Mouse (Mus musculus) midbrain, embryonic 12.5 days (tissue): ENCODE data around the gene Stk10. TPM values are rescaled to one million over a fixed set of nuclear protein-coding genes. Genes with fewer than 3 reads are reported as not detected.

ENCODE experiments used
- ATAC-seq: fragments of 200-750 bp; cut with Nextera tagmentation; 2 replicates; pipeline ENCODE4 v1.8.0; 2017; ENCODE audit warnings: low read depth, moderate TSS enrichment, moderate library complexity; ENCODE audit not compliant: low FRiP score
- H3K27ac ChIP-seq: fragments of 300-500 bp; sonication (generic); replicated peaks from 2 replicates; pipeline ENCODE4 v1.5.1; 2016; ENCODE audit warnings: mild to moderate bottlenecking
- H3K27me3 ChIP-seq: fragments of 300-500 bp; sonication (generic); 2 replicates; pipeline ENCODE4 v1.6.1; 2016; ENCODE audit warnings: mild to moderate bottlenecking
- H3K36me3 ChIP-seq: fragments of 300-500 bp; sonication (generic); 2 replicates; pipeline ENCODE4 v1.6.1; 2016
- H3K4me1 ChIP-seq: fragments of 300-500 bp; sonication (generic); 2 replicates; pipeline ENCODE4 v1.6.1; 2016
- H3K4me2 ChIP-seq: fragments of 300-500 bp; sonication (generic); replicated peaks from 2 replicates; pipeline ENCODE4 v1.6.1; 2016; ENCODE audit warnings: mild to moderate bottlenecking, moderate library complexity
- H3K4me3 ChIP-seq: fragments of 300-500 bp; sonication (generic); 2 replicates; pipeline ENCODE4 v1.5.1; 2016; ENCODE audit warnings: mild to moderate bottlenecking
- H3K9ac ChIP-seq: fragments of 300-500 bp; sonication (generic); replicated peaks from 2 replicates; pipeline ENCODE4 v1.6.1; 2016; ENCODE audit warnings: mild to moderate bottlenecking, moderate library complexity
- H3K9me3 ChIP-seq: fragments of 300-500 bp; sonication (generic); 2 replicates; pipeline ENCODE4 v1.6.1; 2016; ENCODE audit warnings: mild to moderate bottlenecking
- WGBS: fragments of 180-500 bp; shearing (Covaris S2); methylation state at CpG from one replicate; pipeline ENCODE4 v1.1.7; 2016; 5-methylcytosine and 5-hydroxymethylcytosine counted together
- polyA plus RNA-seq: library from polyadenylated mRNA; unstranded; fragments of >200 nt; fragmentation: Nextera tagmentation; extraction: Ambion mirVana; gene quantifications from 2 replicates; pipeline ENCODE4 v1.2.1, GENCODE M21; 2016

The Stk10 gene
- polyA plus RNA-seq, 1 experiment from 2014 or later, result 1.8 TPM

- Histone ChIP-seq H3K27me3 (no peaks in the 10 kb centered on the region), H3K4me1 (no peaks in the 10 kb centered on the region), H3K4me3 (no peak overlapping the region), H3K9ac (no peak overlapping the region), H3K36me3 (no peaks in the 10 kb centered on the region), H3K27ac (no peak overlapping the region), H3K9me3 (no peaks in the 10 kb centered on the region), H3K4me2 (no peak overlapping the region)
- WGBS, result 100% methylated on average over 5 of the region's 5 CpGs
- ATAC-seq, result no peak
Observed at GRCm38 (mm10) chr11:32632671-32633070, 99.6 kb downstream of the Stk10 start.

GRCm38 (mm10) chr11:32633542-32633941 lies 100.4 kb downstream of the Stk10 start:
- no peak overlapping the region for H3K4me3 ChIP-seq
- no peaks in the 10 kb centered on the region for H3K4me1 ChIP-seq
- H3K27ac ChIP-seq, result no peak overlapping the region
- no peak for ATAC-seq
- H3K36me3 ChIP-seq, result no peaks in the 10 kb centered on the region
- no peaks in the 10 kb centered on the region for H3K9me3 ChIP-seq
- H3K4me2 ChIP-seq, result no peak overlapping the region
- H3K9ac ChIP-seq, result no peak overlapping the region
- 70% methylated on average over 3 of the region's 3 CpGs for WGBS
- H3K27me3 ChIP-seq, result no peaks in the 10 kb centered on the region

GRCm38 (mm10) chr11:32634143-32634542 lies 101.0 kb downstream of the Stk10 start:
- Histone ChIP-seq H3K27ac (no peak overlapping the region), H3K27me3 (no peaks in the 10 kb centered on the region), H3K9me3 (no peaks in the 10 kb centered on the region), H3K36me3 (no peaks in the 10 kb centered on the region), H3K4me2 (no peak overlapping the region), H3K4me1 (no peaks in the 10 kb centered on the region), H3K4me3 (no peak overlapping the region), H3K9ac (no peak overlapping the region)
- 94% methylated on average over 2 of the region's 2 CpGs for WGBS
- ATAC-seq, result no peak

GRCm38 (mm10) chr11:32634842-32635241 lies 101.7 kb downstream of the Stk10 start:
- Histone ChIP-seq H3K4me3 (no peak overlapping the region), H3K27me3 (no peaks in the 10 kb centered on the region), H3K9me3 (no peaks in the 10 kb centered on the region), H3K27ac (no peak overlapping the region), H3K4me2 (no peak overlapping the region), H3K4me1 (no peaks in the 10 kb centered on the region), H3K36me3 (no peaks in the 10 kb centered on the region), H3K9ac (no peak overlapping the region)
- ATAC-seq, result no peak
- 51% methylated on average over 2 of the region's 2 CpGs for WGBS

- Histone ChIP-seq H3K4me2 (no peak overlapping the region), H3K9ac (no peak overlapping the region), H3K4me1 (peaks cover 4% of the 10 kb centered on the region; the same call in 1 of the 2 replicates), H3K27ac (no peak overlapping the region), H3K36me3 (no peaks in the 10 kb centered on the region), H3K9me3 (no peaks in the 10 kb centered on the region), H3K27me3 (no peaks in the 10 kb centered on the region), H3K4me3 (no peak overlapping the region)
- ATAC-seq, result no peak
- 80% methylated on average over 4 of the region's 4 CpGs for WGBS
Observed at GRCm38 (mm10) chr11:32636275-32636674, 103.2 kb downstream of the Stk10 start.

GRCm38 (mm10) chr11:32638521-32639255 lies 105.6 kb downstream of the Stk10 start:
- Histone ChIP-seq H3K4me2 (no peak overlapping the region), H3K9ac (no peak overlapping the region), H3K4me3 (no peak overlapping the region), H3K9me3 (no peaks in the 10 kb centered on the region), H3K4me1 (peaks cover 12% of the 10 kb centered on the region), H3K36me3 (no peaks in the 10 kb centered on the region), H3K27ac (no peak overlapping the region), H3K27me3 (no peaks in the 10 kb centered on the region)
- no peak for ATAC-seq
- WGBS, result 84% methylated on average over 8 of the region's 8 CpGs

GRCm38 (mm10) chr11:32640617-32641016 lies 107.5 kb downstream of the Stk10 start:
- WGBS, result 92% methylated on average over 4 of the region's 4 CpGs
- no peaks in the 10 kb centered on the region for H3K9me3 ChIP-seq
- peaks cover 18% of the 10 kb centered on the region for H3K4me1 ChIP-seq
- no peaks in the 10 kb centered on the region for H3K36me3 ChIP-seq
- no peak overlapping the region for H3K4me3 ChIP-seq
- no peak overlapping the region for H3K27ac ChIP-seq
- no peak for ATAC-seq
- H3K27me3 ChIP-seq, result no peaks in the 10 kb centered on the region
- no peak overlapping the region for H3K9ac ChIP-seq
- no peak overlapping the region for H3K4me2 ChIP-seq

- under 1% methylated on average over 64 of the region's 64 CpGs for WGBS
- H3K27me3 ChIP-seq, result no peaks in the 10 kb centered on the region
- H3K36me3 ChIP-seq, result no peaks in the 10 kb centered on the region
- peak; percentile 95 for ATAC-seq
- H3K9me3 ChIP-seq, result no peaks in the 10 kb centered on the region
- peak within 1 kb of the TSS; percentile 88 for H3K4me2 ChIP-seq
- peak within 1 kb of the TSS; percentile 97 for H3K27ac ChIP-seq
- H3K4me3 ChIP-seq, result peak within 1 kb of the TSS; percentile 99
- H3K9ac ChIP-seq, result peak within 1 kb of the TSS; percentile 98
- peaks cover 18% of the 10 kb centered on the region for H3K4me1 ChIP-seq
Observed at GRCm38 (mm10) chr11:32642249-32642876, 109.3 kb downstream of the Stk10 start, which contains the start of gene Fbxw11. TSS of gene Fbxw11 (plus strand) at chr11:32642724.

- Histone ChIP-seq H3K4me2 (peak overlapping the region; percentile 88), H3K4me3 (peak overlapping the region; percentile 99), H3K9me3 (no peaks in the 10 kb centered on the region), H3K27me3 (no peaks in the 10 kb centered on the region), H3K36me3 (no peaks in the 10 kb centered on the region), H3K9ac (peak overlapping the region; percentile 98), H3K27ac (peak overlapping the region; percentile 97), H3K4me1 (peaks cover 22% of the 10 kb centered on the region)
- 1% methylated on average over 48 of the region's 54 CpGs for WGBS
- peak; percentile 78 for ATAC-seq
Observed at GRCm38 (mm10) chr11:32642899-32643886, 110.1 kb downstream of the Stk10 start.

- WGBS, result 54% methylated on average over 3 of the region's 3 CpGs
- H3K36me3 ChIP-seq, result no peaks in the 10 kb centered on the region
- H3K9ac ChIP-seq, result peak overlapping the region; percentile 98
- ATAC-seq, result no peak
- H3K4me2 ChIP-seq, result peak overlapping the region; percentile 88
- H3K4me1 ChIP-seq, result peaks cover 22% of the 10 kb centered on the region
- peak overlapping the region; percentile 99 for H3K4me3 ChIP-seq
- no peaks in the 10 kb centered on the region for H3K9me3 ChIP-seq
- H3K27ac ChIP-seq, result peak overlapping the region; percentile 97; the same call in 1 of the 2 replicates
- no peaks in the 10 kb centered on the region for H3K27me3 ChIP-seq
Observed at GRCm38 (mm10) chr11:32644010-32644409, 110.9 kb downstream of the Stk10 start.

GRCm38 (mm10) chr11:32647265-32647664 lies 114.2 kb downstream of the Stk10 start:
- H3K4me2 ChIP-seq, result no peak overlapping the region
- H3K4me3 ChIP-seq, result no peak overlapping the region
- H3K9me3 ChIP-seq, result no peaks in the 10 kb centered on the region
- no peak overlapping the region for H3K9ac ChIP-seq
- no peak for ATAC-seq
- H3K27ac ChIP-seq, result no peak overlapping the region
- H3K36me3 ChIP-seq, result no peaks in the 10 kb centered on the region
- H3K4me1 ChIP-seq, result peaks cover 12% of the 10 kb centered on the region
- no peaks in the 10 kb centered on the region for H3K27me3 ChIP-seq
- WGBS, result 82% methylated on average over 2 of the region's 2 CpGs
